Comparison of ENCODE assay signal across 8 mouse cellular contexts in genomic region chr2:104849276-104849990, GRCm38 (mm10). TPM values are rescaled to one million over a fixed set of nuclear protein-coding genes. Genes with fewer than 3 reads are reported as not detected.
A peak's percentile ranks its signal among the peaks of the same experiment; 100 is the strongest.
DNase-seq lines count a peak whose midpoint lies in the region; ATAC-seq and TF ChIP-seq lines count a peak whose summit lies in the region.

TSS of gene Prrg4 (minus strand) at chr2:104849876.

- no peak for TF ChIP-seq CTCF in bone marrow, adult 2 months (IDR thresholded peaks at IDR 0.05; ENCODE audit: control insufficient read depth, insufficient read depth, low read length)
- no peak for TF ChIP-seq CTCF in lung, adult 2 months (IDR thresholded peaks at IDR 0.05; ENCODE audit: insufficient read depth, low read length)
- no peak for TF ChIP-seq CTCF in testis, adult 2 months (IDR thresholded peaks at IDR 0.05; ENCODE audit: control insufficient read depth, insufficient read depth, insufficient replicate concordance, low read depth, low read length)

- H3K9me3 ChIP-seq in forebrain, embryonic 10.5 days: no peaks in the 10 kb centered on the region
- no peaks in the 10 kb centered on the region for H3K9me3 ChIP-seq in heart, embryonic 16.5 days (replicated peaks; ENCODE audit: control insufficient read depth, low read length)
- no peaks in the 10 kb centered on the region for H3K9me3 ChIP-seq in neural tube, embryonic 15.5 days (replicated peaks)

- WGBS in bone marrow, adult 2 months: under 1% methylated on average over 61 of the region's 62 CpGs
- WGBS in forebrain, embryonic 10.5 days: under 1% methylated on average over 62 of the region's 62 CpGs
- WGBS in heart, embryonic 16.5 days: under 1% methylated on average over 62 of the region's 62 CpGs
- WGBS in lung, adult 2 months: under 1% methylated on average over 62 of the region's 62 CpGs
- under 1% methylated on average over 62 of the region's 62 CpGs for WGBS in neural tube, embryonic 15.5 days

- peak; percentile 62 to 64 for DNase-seq in B cell, adult 2 months
- peak; percentile 45 for DNase-seq in forebrain, embryonic 10.5 days (ENCODE audit: extremely low spot score, low spot score)
- peak; percentile 86 for DNase-seq in kidney, postnatal 14 days
- peak; percentile 56 for DNase-seq in lung, adult 2 months

- H3K4me3 ChIP-seq in bone marrow, adult 2 months (replicated peaks; ENCODE audit: control insufficient read depth, low read depth, low read length): peak within 1 kb of the TSS; percentile 66
- H3K4me3 ChIP-seq in forebrain, embryonic 10.5 days: peak within 1 kb of the TSS; percentile 57
- H3K4me3 ChIP-seq in heart, embryonic 16.5 days (ENCODE audit: low read length): peak within 1 kb of the TSS; percentile 65
- H3K4me3 ChIP-seq in lung, adult 2 months (replicated peaks; ENCODE audit: extremely low read depth, low read depth, low read length): peak within 1 kb of the TSS; percentile 66
- H3K4me3 ChIP-seq in neural tube, embryonic 15.5 days (replicated peaks): peak within 1 kb of the TSS; percentile 59
- peak within 1 kb of the TSS; percentile 85 for H3K4me3 ChIP-seq in testis, adult 2 months (ENCODE audit: control insufficient read depth, low read depth, low read length)

- H3K9ac ChIP-seq in heart, embryonic 16.5 days (ENCODE audit: low read length): peak within 1 kb of the TSS; percentile 74
- peak within 1 kb of the TSS; percentile 59 for H3K9ac ChIP-seq in neural tube, embryonic 15.5 days (replicated peaks)

- no peaks in the 10 kb centered on the region for H3K36me3 ChIP-seq in forebrain, embryonic 10.5 days (replicated peaks)
- H3K36me3 ChIP-seq in heart, embryonic 16.5 days (ENCODE audit: control insufficient read depth, insufficient read depth): no peaks in the 10 kb centered on the region
- no peaks in the 10 kb centered on the region for H3K36me3 ChIP-seq in neural tube, embryonic 15.5 days
- no peaks in the 10 kb centered on the region for H3K36me3 ChIP-seq in testis, adult 2 months (ENCODE audit: control insufficient read depth, insufficient read depth, low read length)

- peak within 1 kb of the TSS; percentile 98 for H3K4me2 ChIP-seq in heart, embryonic 16.5 days (ENCODE audit: low read depth, low read length)
- H3K4me2 ChIP-seq in neural tube, embryonic 15.5 days: peak within 1 kb of the TSS; percentile 99

- H3K27me3 ChIP-seq in forebrain, embryonic 10.5 days (ENCODE audit: poor library complexity, severe bottlenecking): peaks cover 42% of the 10 kb centered on the region
- H3K27me3 ChIP-seq in heart, embryonic 16.5 days (ENCODE audit: control insufficient read depth, insufficient read depth, low read length): peaks cover 6% of the 10 kb centered on the region; the same call in 1 of the 2 replicates
- H3K27me3 ChIP-seq in neural tube, embryonic 15.5 days (replicated peaks): peaks cover 9% of the 10 kb centered on the region
- H3K27me3 ChIP-seq in testis, adult 2 months (ENCODE audit: control insufficient read depth, insufficient read depth, low read length): no peaks in the 10 kb centered on the region; the same call in 1 of the 2 replicates

- ATAC-seq in heart, embryonic 16.5 days (replicated peaks; ENCODE audit: extremely low read depth, insufficient read depth, low FRiP score): peak; percentile 79
- ATAC-seq in neural tube, embryonic 15.5 days (ENCODE audit: low FRiP score): peak; percentile 66; the same call in 1 of the 2 replicates

- H3K4me1 ChIP-seq in bone marrow, adult 2 months (ENCODE audit: control insufficient read depth, insufficient read depth, low read length): no peaks in the 10 kb centered on the region; the same call in 1 of the 2 replicates
- H3K4me1 ChIP-seq in forebrain, embryonic 10.5 days: peaks cover 28% of the 10 kb centered on the region
- H3K4me1 ChIP-seq in heart, embryonic 16.5 days (ENCODE audit: control insufficient read depth, insufficient read depth, low read length): peaks cover 5% of the 10 kb centered on the region
- H3K4me1 ChIP-seq in lung, adult 2 months (ENCODE audit: control insufficient read depth, insufficient read depth, low read length): no peaks in the 10 kb centered on the region
- H3K4me1 ChIP-seq in neural tube, embryonic 15.5 days: peaks cover 10% of the 10 kb centered on the region
- peaks cover 6% of the 10 kb centered on the region for H3K4me1 ChIP-seq in testis, adult 2 months (ENCODE audit: control insufficient read depth, insufficient read depth, low read length)

- TF ChIP-seq POLR2A in bone marrow, adult 2 months (IDR thresholded peaks at IDR 0.05; ENCODE audit: borderline replicate concordance, control insufficient read depth, low read depth, low read length): no peak
- TF ChIP-seq POLR2A in lung, adult 2 months (IDR thresholded peaks at IDR 0.05; ENCODE audit: borderline replicate concordance, extremely low read depth, low read depth, low read length): no peak
- no peak for TF ChIP-seq POLR2A in testis, adult 2 months (IDR thresholded peaks at IDR 0.05; ENCODE audit: control insufficient read depth, low read depth, low read length)

- peak within 1 kb of the TSS; percentile 25; the same call in 1 of the 2 replicates for H3K27ac ChIP-seq in bone marrow, adult 2 months (ENCODE audit: control insufficient read depth, insufficient read depth, low read depth, low read length, poor library complexity)
- H3K27ac ChIP-seq in forebrain, embryonic 10.5 days: peak within 1 kb of the TSS; percentile 70
- 0 out of 2 replicates have a peak within 1 kb of the TSS, but pooled peaks have one; percentile 3 for H3K27ac ChIP-seq in heart, embryonic 16.5 days (ENCODE audit: low read length)
- no peak within 1 kb of the TSS for H3K27ac ChIP-seq in neural tube, embryonic 15.5 days (replicated peaks)
- no peak within 1 kb of the TSS for H3K27ac ChIP-seq in testis, adult 2 months (ENCODE audit: control insufficient read depth, insufficient read depth, low read depth, low read length)

RNA-seq across cellular contexts. Expression of gene Prrg4, which starts in this region (rescaled TPM):
- polyA plus RNA-seq in bone marrow, adult 2 months (2011; ENCODE audit: insufficient read depth, insufficient read length, low replicate concordance, missing spikeins): not detected in 2 replicates
- 0.71 and 0.77 TPM in 2 replicates for polyA plus RNA-seq in forebrain, embryonic 10.5 days (2016; fragmentation: Nextera tagmentation; extraction: Ambion mirVana)
- polyA plus RNA-seq in heart, embryonic 16.5 days (2015; fragmentation: Nextera tagmentation; extraction: Ambion mirVana): 1.3 and 1.7 TPM in 2 replicates
- polyA plus RNA-seq in lung, adult 2 months (2012; rRNA removed): 0.72 and 1.4 TPM in 2 replicates
- polyA plus RNA-seq in neural tube, embryonic 15.5 days (2015; fragmentation: Nextera tagmentation; extraction: Ambion mirVana): 0.93 and 1.6 TPM in 2 replicates
- polyA plus RNA-seq in testis, adult 2 months (2012; rRNA removed): 0.08 and 0.17 TPM in 2 replicates

Comparison
In these comparisons a context has a peak if more than half of its experiments do, and no peak if none do; other contexts are left out.
1. Peak in DNase-seq, H3K4me3 ChIP-seq and H3K27ac ChIP-seq in forebrain, embryonic 10.5 days; RNA of the gene not detected or under 1 TPM.
2. H3K27ac ChIP-seq: peak in bone marrow, adult 2 months (single experiment) and heart, embryonic 16.5 days (single experiment); none in neural tube, embryonic 15.5 days (single experiment) and testis, adult 2 months (single experiment).
3. Peak in every context shown above with its lines, with median percentiles within 50 percentile points of each other: DNase-seq and H3K4me3 ChIP-seq.